Mouse (Mus musculus): ENCODE data around the gene Setd4. TPM values are rescaled to one million over a fixed set of nuclear protein-coding genes. Genes with fewer than 3 reads are reported as not detected.
A peak's percentile ranks its signal among the peaks of the same experiment; 100 is the strongest.

Gene Setd4
- polyA plus RNA-seq, 1 experiment from 2014 or later = 6.3 TPM

GRCm38 (mm10) chr16:93605553-93605952, 1.7 kb upstream of the Setd4 start, which contains the start of gene Cbr1:
Gene Cbr1 (plus strand): TSS chr16:93605853.
- Histone ChIP-seq H3K9ac (replicated peaks) (no peak within 1 kb of the TSS), H3K4me1 (ENCODE audit: insufficient read depth) (peaks cover 20% of the 10 kb centered on the region), H3K9me3 (ENCODE audit: low read length) (no peaks in the 10 kb centered on the region), H3K4me2 (ENCODE audit: low read depth, low read length) (peak within 1 kb of the TSS; percentile 82), H3K27me3 (ENCODE audit: insufficient read depth, low read length) (no peaks in the 10 kb centered on the region), H3K4me3 (ENCODE audit: low read depth, low read length) (peak within 1 kb of the TSS; percentile 75; the same call in 1 of the 2 replicates), H3K27ac (ENCODE audit: low read depth) (peak within 1 kb of the TSS; percentile 93), H3K36me3 (replicated peaks; ENCODE audit: insufficient read depth, low read length) (no peaks in the 10 kb centered on the region)
- ATAC-seq = no peak
- no peak for DNase-seq
- 73% methylated on average over 4 of the region's 4 CpGs for whole genome bisulfite sequencing (ENCODE audit: insufficient replicate concordance)
- no peak for TF ChIP-seq CTCF (IDR thresholded peaks at IDR 0.05; ENCODE audit: low read depth)
- TF ChIP-seq EP300 (IDR thresholded peaks at IDR 0.05; ENCODE audit: low read depth) = no peak

- peak overlapping the region; percentile 75 for H3K4me3 ChIP-seq (ENCODE audit: low read depth, low read length)
- no peaks in the 10 kb centered on the region; the same call in 1 of the 2 replicates for H3K36me3 ChIP-seq (replicated peaks; ENCODE audit: insufficient read depth, low read length)
- H3K4me1 ChIP-seq (ENCODE audit: insufficient read depth) = peaks cover 20% of the 10 kb centered on the region
- TF ChIP-seq EP300 (IDR thresholded peaks at IDR 0.05; ENCODE audit: low read depth) = no peak
- no peak for TF ChIP-seq CTCF (IDR thresholded peaks at IDR 0.05; ENCODE audit: low read depth)
- ATAC-seq (0 out of 2 replicates have a peak, but pooled peaks have one; percentile 1), DNase-seq (no peak)
- H3K27ac ChIP-seq (ENCODE audit: low read depth) = peak overlapping the region; percentile 93
- H3K9ac ChIP-seq (replicated peaks) = peak overlapping the region; percentile 77
- peak overlapping the region; percentile 82 for H3K4me2 ChIP-seq (ENCODE audit: low read depth, low read length)
- H3K27me3 ChIP-seq (ENCODE audit: insufficient read depth, low read length) = no peaks in the 10 kb centered on the region
- no peaks in the 10 kb centered on the region for H3K9me3 ChIP-seq (ENCODE audit: low read length)
- WGBS (ENCODE audit: insufficient replicate concordance) = 11% methylated on average over 16 of the region's 16 CpGs
Measured at GRCm38 (mm10) chr16:93604481-93604969, 662 bp upstream of the Setd4 start.

- TF ChIP-seq EP300 (IDR thresholded peaks at IDR 0.05; ENCODE audit: low read depth) (no peak), CTCF (IDR thresholded peaks at IDR 0.05; ENCODE audit: low read depth) (no peak)
- H3K4me2 ChIP-seq (ENCODE audit: low read depth, low read length) = peak overlapping the region; percentile 44
- ATAC-seq (no peak), DNase-seq (no peak)
- H3K4me1 ChIP-seq (ENCODE audit: insufficient read depth) = peaks cover 11% of the 10 kb centered on the region
- peaks cover 16% of the 10 kb centered on the region for H3K36me3 ChIP-seq (replicated peaks; ENCODE audit: insufficient read depth, low read length)
- no peaks in the 10 kb centered on the region for H3K9me3 ChIP-seq (ENCODE audit: low read length)
- no peak overlapping the region for H3K27ac ChIP-seq (ENCODE audit: low read depth)
- no peaks in the 10 kb centered on the region for H3K27me3 ChIP-seq (ENCODE audit: insufficient read depth, low read length)
- 68% methylated on average over 6 of the region's 6 CpGs for whole genome bisulfite sequencing (ENCODE audit: insufficient replicate concordance)
- H3K9ac ChIP-seq (replicated peaks) = no peak overlapping the region
- H3K4me3 ChIP-seq (ENCODE audit: low read depth, low read length) = no peak overlapping the region
Measured at GRCm38 (mm10) chr16:93599461-93599860, 4.4 kb downstream of the Setd4 start.

GRCm38 (mm10) chr16:93597551-93597950, 6.3 kb downstream of the Setd4 start:
- H3K4me3 ChIP-seq (ENCODE audit: low read depth, low read length) = no peak overlapping the region
- no peaks in the 10 kb centered on the region for H3K9me3 ChIP-seq (ENCODE audit: low read length)
- ATAC-seq (no peak), DNase-seq (no peak)
- no peak for TF ChIP-seq CTCF (IDR thresholded peaks at IDR 0.05; ENCODE audit: low read depth)
- TF ChIP-seq EP300 (IDR thresholded peaks at IDR 0.05; ENCODE audit: low read depth) = no peak
- peaks cover 3% of the 10 kb centered on the region for H3K4me1 ChIP-seq (ENCODE audit: insufficient read depth)
- no peak overlapping the region for H3K9ac ChIP-seq (replicated peaks)
- H3K27me3 ChIP-seq (ENCODE audit: insufficient read depth, low read length) = no peaks in the 10 kb centered on the region
- peaks cover 16% of the 10 kb centered on the region for H3K36me3 ChIP-seq (replicated peaks; ENCODE audit: insufficient read depth, low read length)
- no peak overlapping the region for H3K4me2 ChIP-seq (ENCODE audit: low read depth, low read length)
- H3K27ac ChIP-seq (ENCODE audit: low read depth) = no peak overlapping the region
- 86% methylated on average over 9 of the region's 9 CpGs for WGBS (ENCODE audit: insufficient replicate concordance)

GRCm38 (mm10) chr16:93596807-93597206, 7.1 kb downstream of the Setd4 start:
- WGBS (ENCODE audit: insufficient replicate concordance) = 81% methylated on average over 7 of the region's 7 CpGs
- no peak for TF ChIP-seq CTCF (IDR thresholded peaks at IDR 0.05; ENCODE audit: low read depth)
- no peak for TF ChIP-seq EP300 (IDR thresholded peaks at IDR 0.05; ENCODE audit: low read depth)
- Histone ChIP-seq H3K27me3 (ENCODE audit: insufficient read depth, low read length) (no peaks in the 10 kb centered on the region), H3K4me1 (ENCODE audit: insufficient read depth) (peaks cover 3% of the 10 kb centered on the region), H3K4me2 (ENCODE audit: low read depth, low read length) (no peak overlapping the region), H3K9ac (replicated peaks) (no peak overlapping the region), H3K36me3 (replicated peaks; ENCODE audit: insufficient read depth, low read length) (peaks cover 16% of the 10 kb centered on the region), H3K27ac (ENCODE audit: low read depth) (no peak overlapping the region), H3K4me3 (ENCODE audit: low read depth, low read length) (no peak overlapping the region), H3K9me3 (ENCODE audit: low read length) (no peaks in the 10 kb centered on the region)
- DNase-seq = no peak
- ATAC-seq = no peak

- DNase-seq = no peak
- WGBS (ENCODE audit: insufficient replicate concordance) = 90% methylated on average over 5 of the region's 5 CpGs
- H3K4me3 ChIP-seq (ENCODE audit: low read depth, low read length) = no peak overlapping the region
Measured at GRCm38 (mm10) chr16:93595766-93596165, 8.1 kb downstream of the Setd4 start.

More at GRCm38 (mm10) chr16:93595766-93596165, 8.1 kb downstream of the Setd4 start:
- no peak overlapping the region for H3K4me2 ChIP-seq (ENCODE audit: low read depth, low read length)
- no peak for TF ChIP-seq EP300 (IDR thresholded peaks at IDR 0.05; ENCODE audit: low read depth)
- no peak for TF ChIP-seq CTCF (IDR thresholded peaks at IDR 0.05; ENCODE audit: low read depth)
- H3K27me3 ChIP-seq (ENCODE audit: insufficient read depth, low read length) = no peaks in the 10 kb centered on the region
- H3K9ac ChIP-seq (replicated peaks) = no peak overlapping the region
- ATAC-seq = no peak
- peaks cover 3% of the 10 kb centered on the region for H3K4me1 ChIP-seq (ENCODE audit: insufficient read depth)
- no peaks in the 10 kb centered on the region for H3K9me3 ChIP-seq (ENCODE audit: low read length)
- peaks cover 16% of the 10 kb centered on the region for H3K36me3 ChIP-seq (replicated peaks; ENCODE audit: insufficient read depth, low read length)
- no peak overlapping the region for H3K27ac ChIP-seq (ENCODE audit: low read depth)

Data from liver, postnatal 0 days (tissue).